Mouse (Mus musculus) limb, embryonic 13.5 days (tissue): ENCODE results near the gene Dpm3. TPM values are rescaled to one million over a fixed set of nuclear protein-coding genes. Genes with fewer than 3 reads are reported as not detected.

Source experiments
- ATAC-seq: fragments of 200-750 bp; cut with Nextera tagmentation; 2 replicates; pipeline ENCODE4 v1.8.0; 2017; ENCODE audit warnings: low read depth, moderate number of reproducible peaks, moderate TSS enrichment; ENCODE audit not compliant: low FRiP score
- H3K27ac ChIP-seq: fragments of 300-500 bp; sonication (generic); 2 replicates; pipeline ENCODE4 v1.5.1; 2015; ENCODE audit warnings: inconsistent platforms, mild to moderate bottlenecking, moderate library complexity
- H3K27me3 ChIP-seq: fragments of 300-500 bp; sonication (generic); 2 replicates; pipeline ENCODE4 v1.6.1; 2015; ENCODE audit warnings: mild to moderate bottlenecking, inconsistent platforms
- H3K36me3 ChIP-seq: fragments of 300-500 bp; sonication (generic); 2 replicates; pipeline ENCODE4 v1.6.1; 2015; ENCODE audit warnings: inconsistent platforms, mild to moderate bottlenecking, moderate library complexity
- H3K4me1 ChIP-seq: fragments of 300-500 bp; sonication (generic); 2 replicates; pipeline ENCODE4 v1.6.1; 2015; ENCODE audit warnings: inconsistent platforms
- H3K4me2 ChIP-seq: fragments of 300-500 bp; sonication (generic); replicated peaks from 2 replicates; pipeline ENCODE4 v1.6.1; 2015; ENCODE audit warnings: inconsistent platforms, mild to moderate bottlenecking, moderate library complexity
- H3K4me3 ChIP-seq: fragments of 300-500 bp; sonication (generic); 2 replicates; pipeline ENCODE4 v1.5.1; 2015; ENCODE audit warnings: moderate library complexity, mild to moderate bottlenecking, inconsistent platforms
- H3K9ac ChIP-seq: fragments of 300-500 bp; sonication (generic); 2 replicates; pipeline ENCODE4 v1.6.1; 2015; ENCODE audit warnings: mild to moderate bottlenecking, inconsistent platforms
- H3K9me3 ChIP-seq: fragments of 300-500 bp; sonication (generic); 2 replicates; pipeline ENCODE4 v1.6.1; 2016; ENCODE audit warnings: inconsistent platforms
- WGBS: fragments of 180-500 bp; shearing (Covaris S2); methylation state at CpG from one replicate; pipeline ENCODE4 v1.1.7; 2015; 5-methylcytosine and 5-hydroxymethylcytosine counted together
- polyA plus RNA-seq: library from polyadenylated mRNA; unstranded; fragments of >200 nt; fragmentation: Nextera tagmentation; extraction: Ambion mirVana; gene quantifications from 2 replicates; pipeline ENCODE4 v1.2.1, GENCODE M21; 2015

The Dpm3 gene
- polyA plus RNA-seq, 1 experiment from 2014 or later: 126 TPM

- no peak overlapping the region for H3K4me3 ChIP-seq
- 21% methylated on average over 7 of the region's 7 CpGs for WGBS
- no peaks in the 10 kb centered on the region for H3K9me3 ChIP-seq
- peak overlapping the region; percentile 48; the same call in 1 of the 2 replicates for H3K4me2 ChIP-seq
- H3K27ac ChIP-seq: no peak overlapping the region
- H3K27me3 ChIP-seq: no peaks in the 10 kb centered on the region
- peaks cover 34% of the 10 kb centered on the region for H3K4me1 ChIP-seq
- H3K9ac ChIP-seq: 0 out of 2 replicates have a peak overlapping the region, but pooled peaks have one; percentile 39
- H3K36me3 ChIP-seq: peaks cover 20% of the 10 kb centered on the region; the same call in 1 of the 2 replicates
- no peak for ATAC-seq
Observed at GRCm38 (mm10) chr3:89250435-89251040, 8.6 kb upstream of the Dpm3 start.

- peak overlapping the region; percentile 48 for H3K4me2 ChIP-seq
- H3K4me3 ChIP-seq: no peak overlapping the region; the same call in 1 of the 2 replicates
- H3K27ac ChIP-seq: no peak overlapping the region; the same call in 1 of the 2 replicates
- H3K9me3 ChIP-seq: no peaks in the 10 kb centered on the region
- H3K4me1 ChIP-seq: peaks cover 29% of the 10 kb centered on the region
- ATAC-seq: no peak
- 9% methylated on average over 17 of the region's 17 CpGs for WGBS
- 0 out of 2 replicates have a peak overlapping the region, but pooled peaks have one; percentile 39 for H3K9ac ChIP-seq
- peaks cover 20% of the 10 kb centered on the region; the same call in 1 of the 2 replicates for H3K36me3 ChIP-seq
- no peaks in the 10 kb centered on the region for H3K27me3 ChIP-seq
Observed at GRCm38 (mm10) chr3:89251365-89251895, 7.7 kb upstream of the Dpm3 start.

GRCm38 (mm10) chr3:89254994-89255393 lies 4.2 kb upstream of the Dpm3 start:
- H3K4me2 ChIP-seq: no peak overlapping the region
- H3K27ac ChIP-seq: no peak overlapping the region
- no peaks in the 10 kb centered on the region for H3K9me3 ChIP-seq
- H3K36me3 ChIP-seq: no peaks in the 10 kb centered on the region
- 88% methylated on average over 5 of the region's 5 CpGs for WGBS
- H3K4me1 ChIP-seq: peaks cover 18% of the 10 kb centered on the region
- H3K27me3 ChIP-seq: no peaks in the 10 kb centered on the region
- H3K9ac ChIP-seq: no peak overlapping the region
- no peak for ATAC-seq
- no peak overlapping the region for H3K4me3 ChIP-seq

- Histone ChIP-seq H3K9ac (no peak overlapping the region), H3K4me3 (no peak overlapping the region), H3K4me1 (peaks cover 9% of the 10 kb centered on the region), H3K27ac (no peak overlapping the region), H3K27me3 (no peaks in the 10 kb centered on the region), H3K9me3 (no peaks in the 10 kb centered on the region), H3K4me2 (no peak overlapping the region), H3K36me3 (no peaks in the 10 kb centered on the region)
- no peak for ATAC-seq
- WGBS: 86% methylated on average over 5 of the region's 5 CpGs
Observed at GRCm38 (mm10) chr3:89256177-89256576, 3.0 kb upstream of the Dpm3 start.

- H3K9ac ChIP-seq: no peak overlapping the region
- H3K27ac ChIP-seq: no peak overlapping the region
- no peak overlapping the region for H3K4me2 ChIP-seq
- no peak for ATAC-seq
- no peak overlapping the region for H3K4me3 ChIP-seq
- WGBS: 84% methylated on average over 3 of the region's 3 CpGs
- H3K36me3 ChIP-seq: no peaks in the 10 kb centered on the region
- H3K27me3 ChIP-seq: no peaks in the 10 kb centered on the region
- no peaks in the 10 kb centered on the region for H3K9me3 ChIP-seq
- H3K4me1 ChIP-seq: no peaks in the 10 kb centered on the region
Observed at GRCm38 (mm10) chr3:89260211-89260610, 1.1 kb downstream of the Dpm3 start.

GRCm38 (mm10) chr3:89262417-89262816 lies 3.3 kb downstream of the Dpm3 start:
- no peak overlapping the region for H3K9ac ChIP-seq
- no peaks in the 10 kb centered on the region for H3K9me3 ChIP-seq
- no peaks in the 10 kb centered on the region for H3K27me3 ChIP-seq
- H3K4me1 ChIP-seq: peaks cover 12% of the 10 kb centered on the region
- no peak overlapping the region for H3K4me3 ChIP-seq
- H3K4me2 ChIP-seq: no peak overlapping the region
- ATAC-seq: no peak
- WGBS: 63% methylated on average over 10 of the region's 10 CpGs
- no peaks in the 10 kb centered on the region for H3K36me3 ChIP-seq
- H3K27ac ChIP-seq: no peak overlapping the region

- Histone ChIP-seq H3K4me1 (peaks cover 39% of the 10 kb centered on the region), H3K4me3 (peak overlapping the region; percentile 82), H3K27me3 (no peaks in the 10 kb centered on the region), H3K9ac (peak overlapping the region; percentile 90), H3K9me3 (no peaks in the 10 kb centered on the region), H3K4me2 (peak overlapping the region; percentile 95), H3K27ac (peak overlapping the region; percentile 84), H3K36me3 (0 out of 2 replicates have a peak, but pooled peaks cover 6% of the 10 kb centered on the region)
- ATAC-seq: peak; percentile 90
- WGBS: under 1% methylated on average over 20 of the region's 20 CpGs
Observed at GRCm38 (mm10) chr3:89266439-89266893, 7.3 kb downstream of the Dpm3 start.

GRCm38 (mm10) chr3:89268916-89269315 lies 9.8 kb downstream of the Dpm3 start:
- WGBS: 56% methylated on average over 8 of the region's 8 CpGs
- H3K4me3 ChIP-seq: peak overlapping the region; percentile 60
- H3K27me3 ChIP-seq: no peaks in the 10 kb centered on the region
- peak overlapping the region; percentile 84 for H3K9ac ChIP-seq
- H3K36me3 ChIP-seq: peaks cover 25% of the 10 kb centered on the region
- no peaks in the 10 kb centered on the region for H3K9me3 ChIP-seq
- peaks cover 39% of the 10 kb centered on the region for H3K4me1 ChIP-seq
- peak overlapping the region; percentile 83 for H3K4me2 ChIP-seq
- no peak for ATAC-seq
- peak overlapping the region; percentile 34; the same call in 1 of the 2 replicates for H3K27ac ChIP-seq

- Histone ChIP-seq H3K4me3 (peak within 1 kb of the TSS; percentile 60), H3K4me1 (peaks cover 39% of the 10 kb centered on the region), H3K36me3 (peaks cover 36% of the 10 kb centered on the region), H3K9me3 (no peaks in the 10 kb centered on the region), H3K9ac (peak within 1 kb of the TSS; percentile 84), H3K27me3 (no peaks in the 10 kb centered on the region), H3K4me2 (peak within 1 kb of the TSS; percentile 83), H3K27ac (peak within 1 kb of the TSS; percentile 88)
- peak; percentile 49 for ATAC-seq
- WGBS: 4% methylated on average over 39 of the region's 39 CpGs
Observed at GRCm38 (mm10) chr3:89270051-89270755, 11.0 kb downstream of the Dpm3 start, which contains the start of gene Slc50a1. Gene Slc50a1 (minus strand): TSS chr3:89270570.

GRCm38 (mm10) chr3:89270891-89271290 lies 11.7 kb downstream of the Dpm3 start:
- Histone ChIP-seq H3K9ac (peak overlapping the region; percentile 84), H3K36me3 (peaks cover 43% of the 10 kb centered on the region), H3K27me3 (no peaks in the 10 kb centered on the region), H3K4me2 (peak overlapping the region; percentile 83), H3K4me3 (peak overlapping the region; percentile 60), H3K27ac (peak overlapping the region; percentile 88; the same call in 1 of the 2 replicates), H3K4me1 (peaks cover 37% of the 10 kb centered on the region), H3K9me3 (no peaks in the 10 kb centered on the region)
- 73% methylated on average over 6 of the region's 6 CpGs for WGBS
- ATAC-seq: no peak

GRCm38 (mm10) chr3:89271760-89272159 lies 12.6 kb downstream of the Dpm3 start:
- 55% methylated on average over 6 of the region's 6 CpGs for WGBS
- Histone ChIP-seq H3K36me3 (peaks cover 47% of the 10 kb centered on the region), H3K9me3 (no peaks in the 10 kb centered on the region)

GRCm38 (mm10) chr3:89276061-89276460 lies 16.9 kb downstream of the Dpm3 start:
- Histone ChIP-seq H3K4me1 (peaks cover 45% of the 10 kb centered on the region), H3K27ac (no peak overlapping the region), H3K9me3 (no peaks in the 10 kb centered on the region), H3K36me3 (peaks cover 42% of the 10 kb centered on the region), H3K9ac (no peak overlapping the region), H3K4me3 (no peak overlapping the region), H3K27me3 (peaks cover 9% of the 10 kb centered on the region; the same call in 1 of the 2 replicates), H3K4me2 (peak overlapping the region; percentile 96)
- no peak for ATAC-seq
- 90% methylated on average over 13 of the region's 13 CpGs for WGBS

More at GRCm38 (mm10) chr3:89271760-89272159, 12.6 kb downstream of the Dpm3 start:
- Histone ChIP-seq H3K9ac (no peak overlapping the region), H3K4me1 (peaks cover 40% of the 10 kb centered on the region), H3K4me3 (no peak overlapping the region), H3K27ac (no peak overlapping the region), H3K4me2 (no peak overlapping the region), H3K27me3 (no peaks in the 10 kb centered on the region)
- ATAC-seq: no peak
